Mouse (Mus musculus): ENCODE results near the gene 2310009B15Rik. TPM values are rescaled to one million over a fixed set of nuclear protein-coding genes. Genes with fewer than 3 reads are reported as not detected.
"Not testable (repeated sequence)": the region's sequence is repeated elsewhere in the genome, so short reads cannot be mapped to it uniquely, and the experiment has no call there.

2310009B15Rik gene
- 29.7 and 35.5 TPM in 2 replicates for polyA plus RNA-seq (2015; fragmentation: Nextera tagmentation; extraction: Ambion mirVana)

GRCm38 (mm10) chr1:138856101-138856950 lies at the start of gene 2310009B15Rik:
Gene 2310009B15Rik, minus strand, starts transcription at chr1:138856852.
- not testable (repeated sequence) for H3K4me1 ChIP-seq, H3K27me3 ChIP-seq, H3K36me3 ChIP-seq, H3K9me3 ChIP-seq
- 0% methylated on average over 52 of the region's 79 CpGs for WGBS
- Histone ChIP-seq H3K4me3 (peak within 1 kb of the TSS; percentile 51), H3K4me2 (replicated peaks) (peak within 1 kb of the TSS; percentile 34), H3K9ac (replicated peaks) (peak within 1 kb of the TSS; percentile 62), H3K27ac (replicated peaks) (peak within 1 kb of the TSS; percentile 89)
- ATAC-seq (replicated peaks), result peak; percentile 100

GRCm38 (mm10) chr1:138906256-138906655 lies 49.6 kb upstream of the 2310009B15Rik start:
- ATAC-seq (replicated peaks), result no peak
- Histone ChIP-seq H3K4me2 (replicated peaks) (no peak overlapping the region), H3K4me1 (peaks cover 4% of the 10 kb centered on the region; the same call in 1 of the 2 replicates), H3K36me3 (no peaks in the 10 kb centered on the region), H3K4me3 (no peak overlapping the region), H3K9ac (replicated peaks) (no peak overlapping the region), H3K9me3 (no peaks in the 10 kb centered on the region), H3K27me3 (no peaks in the 10 kb centered on the region), H3K27ac (replicated peaks) (no peak overlapping the region)
- WGBS, result 85% methylated on average over 3 of the region's 3 CpGs

- 96% methylated on average over 3 of the region's 3 CpGs for WGBS
- H3K27me3 ChIP-seq, result no peaks in the 10 kb centered on the region
- no peak for ATAC-seq (replicated peaks)
- H3K9ac ChIP-seq (replicated peaks), result no peak overlapping the region
- H3K4me1 ChIP-seq, result peaks cover 4% of the 10 kb centered on the region; the same call in 1 of the 2 replicates
- no peak overlapping the region for H3K27ac ChIP-seq (replicated peaks)
- H3K9me3 ChIP-seq, result no peaks in the 10 kb centered on the region
- no peak overlapping the region for H3K4me2 ChIP-seq (replicated peaks)
- H3K4me3 ChIP-seq, result no peak overlapping the region
- no peaks in the 10 kb centered on the region for H3K36me3 ChIP-seq
Measured at GRCm38 (mm10) chr1:138905092-138905765, 48.6 kb upstream of the 2310009B15Rik start.

GRCm38 (mm10) chr1:138903894-138904293 lies 47.2 kb upstream of the 2310009B15Rik start:
- Histone ChIP-seq H3K4me2 (replicated peaks) (no peak overlapping the region), H3K4me1 (no peaks in the 10 kb centered on the region; the same call in 1 of the 2 replicates), H3K36me3 (no peaks in the 10 kb centered on the region), H3K27me3 (no peaks in the 10 kb centered on the region), H3K9me3 (no peaks in the 10 kb centered on the region), H3K27ac (replicated peaks) (no peak overlapping the region), H3K4me3 (no peak overlapping the region), H3K9ac (replicated peaks) (no peak overlapping the region)
- ATAC-seq (replicated peaks), result no peak
- 96% methylated on average over 5 of the region's 5 CpGs for WGBS

GRCm38 (mm10) chr1:138901431-138902117 lies 44.9 kb upstream of the 2310009B15Rik start:
- WGBS, result 79% methylated on average over 16 of the region's 16 CpGs

GRCm38 (mm10) chr1:138896088-138896487 lies 39.4 kb upstream of the 2310009B15Rik start:
- Histone ChIP-seq H3K9ac (replicated peaks) (no peak overlapping the region), H3K9me3 (no peaks in the 10 kb centered on the region), H3K4me3 (no peak overlapping the region), H3K36me3 (no peaks in the 10 kb centered on the region), H3K27ac (replicated peaks) (no peak overlapping the region), H3K27me3 (no peaks in the 10 kb centered on the region), H3K4me1 (no peaks in the 10 kb centered on the region), H3K4me2 (replicated peaks) (no peak overlapping the region)
- no peak for ATAC-seq (replicated peaks)
- 85% methylated on average over 3 of the region's 3 CpGs for WGBS

More at GRCm38 (mm10) chr1:138901431-138902117, 44.9 kb upstream of the 2310009B15Rik start:
- Histone ChIP-seq H3K4me1 (no peaks in the 10 kb centered on the region; the same call in 1 of the 2 replicates), H3K9me3 (no peaks in the 10 kb centered on the region), H3K9ac (replicated peaks) (no peak overlapping the region), H3K4me2 (replicated peaks) (no peak overlapping the region), H3K4me3 (no peak overlapping the region), H3K27me3 (no peaks in the 10 kb centered on the region), H3K36me3 (no peaks in the 10 kb centered on the region), H3K27ac (replicated peaks) (peak overlapping the region; percentile 70)
- peak; percentile 73 for ATAC-seq (replicated peaks)

GRCm38 (mm10) chr1:138877470-138878254 lies 21.0 kb upstream of the 2310009B15Rik start:
- Histone ChIP-seq H3K4me3 (no peak overlapping the region), H3K27ac (replicated peaks) (no peak overlapping the region), H3K27me3 (no peaks in the 10 kb centered on the region), H3K9ac (replicated peaks) (no peak overlapping the region), H3K4me2 (replicated peaks) (no peak overlapping the region), H3K36me3 (no peaks in the 10 kb centered on the region), H3K9me3 (no peaks in the 10 kb centered on the region), H3K4me1 (peaks cover 4% of the 10 kb centered on the region; the same call in 1 of the 2 replicates)
- WGBS, result 76% methylated on average over 14 of the region's 14 CpGs
- ATAC-seq (replicated peaks), result no peak

- no peak for ATAC-seq (replicated peaks)
- Histone ChIP-seq H3K4me1 (peaks cover 4% of the 10 kb centered on the region; the same call in 1 of the 2 replicates), H3K4me2 (replicated peaks) (no peak overlapping the region), H3K27ac (replicated peaks) (no peak overlapping the region), H3K36me3 (no peaks in the 10 kb centered on the region), H3K27me3 (no peaks in the 10 kb centered on the region), H3K4me3 (no peak overlapping the region), H3K9me3 (no peaks in the 10 kb centered on the region), H3K9ac (replicated peaks) (no peak overlapping the region)
- 75% methylated on average over 16 of the region's 16 CpGs for WGBS
Measured at GRCm38 (mm10) chr1:138876371-138877045, 19.9 kb upstream of the 2310009B15Rik start.

GRCm38 (mm10) chr1:138850823-138851222 lies 5.8 kb downstream of the 2310009B15Rik start:
- Histone ChIP-seq H3K4me1 (peaks cover 21% of the 10 kb centered on the region), H3K9ac (replicated peaks) (no peak overlapping the region), H3K27ac (replicated peaks) (no peak overlapping the region), H3K27me3 (peaks cover 17% of the 10 kb centered on the region), H3K4me3 (no peak overlapping the region), H3K36me3 (no peaks in the 10 kb centered on the region), H3K9me3 (no peaks in the 10 kb centered on the region), H3K4me2 (replicated peaks) (no peak overlapping the region)
- ATAC-seq (replicated peaks), result no peak
- 88% methylated on average over 1 of the region's 1 CpGs for WGBS

GRCm38 (mm10) chr1:138850161-138850539 lies 6.5 kb downstream of the 2310009B15Rik start:
- Histone ChIP-seq H3K36me3 (no peaks in the 10 kb centered on the region), H3K9me3 (no peaks in the 10 kb centered on the region), H3K27ac (replicated peaks) (no peak overlapping the region), H3K4me3 (no peak overlapping the region), H3K4me1 (peaks cover 20% of the 10 kb centered on the region), H3K4me2 (replicated peaks) (no peak overlapping the region), H3K9ac (replicated peaks) (no peak overlapping the region), H3K27me3 (peaks cover 24% of the 10 kb centered on the region)
- no peak for ATAC-seq (replicated peaks)
- WGBS, result 61% methylated on average over 4 of the region's 4 CpGs

Data from forebrain, embryonic 15.5 days (tissue).